Mouse (Mus musculus): Measurements from ENCODE around the gene Abhd8. TPM values are rescaled to one million over a fixed set of nuclear protein-coding genes. Genes with fewer than 3 reads are reported as not detected.

Gene Abhd8
- polyA plus RNA-seq, 1 experiment from 2014 or later = 35.4 TPM

GRCm38 (mm10) chr8:71411535-71412273 is 51.8 kb downstream of the Abhd8 start:
- no peak for ATAC-seq (ENCODE audit: insufficient number of reproducible peaks, low FRiP score)
- H3K9ac ChIP-seq = no peak overlapping the region
- 42% methylated on average over 11 of the region's 11 CpGs for WGBS
- H3K27me3 ChIP-seq (replicated peaks) = no peaks in the 10 kb centered on the region
- no peak overlapping the region for H3K27ac ChIP-seq (ENCODE audit: poor library complexity, severe bottlenecking)
- H3K36me3 ChIP-seq = peaks cover 32% of the 10 kb centered on the region
- H3K9me3 ChIP-seq (replicated peaks) = no peaks in the 10 kb centered on the region
- no peak overlapping the region for H3K4me2 ChIP-seq
- peaks cover 10% of the 10 kb centered on the region for H3K4me1 ChIP-seq (replicated peaks)
- no peak overlapping the region for H3K4me3 ChIP-seq

DNA sequence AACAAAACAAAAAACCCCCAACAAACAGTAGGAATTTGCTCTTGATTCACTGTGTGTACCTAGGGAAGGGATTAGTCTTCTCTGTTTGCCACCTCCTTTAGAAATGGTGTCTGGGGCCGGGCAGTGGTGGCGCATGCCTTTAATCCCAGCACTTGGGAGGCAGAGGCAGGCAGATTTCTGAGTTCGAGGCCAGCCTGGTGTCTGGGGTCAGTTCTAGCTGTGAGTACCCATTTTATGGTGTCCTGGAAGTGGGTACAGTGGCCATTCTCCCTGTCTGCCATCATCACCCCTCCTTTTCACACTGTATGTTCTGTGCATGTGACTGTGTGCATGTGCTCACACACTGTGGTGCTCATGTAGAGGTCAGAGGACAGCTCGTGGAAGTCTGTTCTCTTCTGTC is 55.2 kb downstream of the Abhd8 start:
- Histone ChIP-seq H3K27ac (ENCODE audit: poor library complexity, severe bottlenecking) (no peak overlapping the region), H3K36me3 (peaks cover 33% of the 10 kb centered on the region), H3K4me2 (no peak overlapping the region), H3K4me1 (replicated peaks) (peaks cover 18% of the 10 kb centered on the region), H3K27me3 (replicated peaks) (no peaks in the 10 kb centered on the region), H3K4me3 (no peak overlapping the region), H3K9me3 (replicated peaks) (no peaks in the 10 kb centered on the region), H3K9ac (no peak overlapping the region)
- 92% methylated on average over 4 of the region's 4 CpGs for WGBS
- ATAC-seq (ENCODE audit: insufficient number of reproducible peaks, low FRiP score) = no peak

- Histone ChIP-seq H3K27me3 (replicated peaks) (no peaks in the 10 kb centered on the region), H3K9me3 (replicated peaks) (no peaks in the 10 kb centered on the region), H3K4me3 (no peak overlapping the region), H3K4me1 (replicated peaks) (peaks cover 18% of the 10 kb centered on the region), H3K27ac (ENCODE audit: poor library complexity, severe bottlenecking) (no peak overlapping the region), H3K36me3 (peaks cover 36% of the 10 kb centered on the region), H3K4me2 (0 out of 2 replicates have a peak overlapping the region, but pooled peaks have one; percentile 79), H3K9ac (peak overlapping the region; percentile 7; the same call in 1 of the 2 replicates)
- ATAC-seq (ENCODE audit: insufficient number of reproducible peaks, low FRiP score) = no peak
- 88% methylated on average over 14 of the region's 14 CpGs for WGBS
Observed at GRCm38 (mm10) chr8:71407441-71407840, 56.0 kb downstream of the Abhd8 start.

Other genes with a start within 250 kb of the Abhd8 start
- gene Myo9b, start 190.9 kb downstream of the Abhd8 start, polyA plus RNA-seq (2016; fragmentation: Nextera tagmentation; extraction: Ambion mirVana) = 28.1 and 29.1 TPM in 2 replicates
- 131 and 132 TPM in 2 replicates for gene Haus8, start 190.7 kb downstream of the Abhd8 start, polyA plus RNA-seq (2016; fragmentation: Nextera tagmentation; extraction: Ambion mirVana)
- 68.6 and 69.9 TPM in 2 replicates for gene Use1, start 96.8 kb downstream of the Abhd8 start, polyA plus RNA-seq (2016; fragmentation: Nextera tagmentation; extraction: Ambion mirVana)
- gene Ocel1, start 92.4 kb downstream of the Abhd8 start, polyA plus RNA-seq (2016; fragmentation: Nextera tagmentation; extraction: Ambion mirVana) = 5.5 and 5.7 TPM in 2 replicates
- gene Nr2f6, start 81.7 kb downstream of the Abhd8 start, polyA plus RNA-seq (2016; fragmentation: Nextera tagmentation; extraction: Ambion mirVana) = 63.6 and 64.3 TPM in 2 replicates
- 4.8 and 6.1 TPM in 2 replicates for gene Ushbp1, start 67.9 kb downstream of the Abhd8 start, polyA plus RNA-seq (2016; fragmentation: Nextera tagmentation; extraction: Ambion mirVana)
- 77.6 and 94.2 TPM in 2 replicates for gene Babam1, start 66.8 kb downstream of the Abhd8 start, polyA plus RNA-seq (2016; fragmentation: Nextera tagmentation; extraction: Ambion mirVana)
- 28.8 and 30.2 TPM in 2 replicates for gene Ankle1, start 57.6 kb downstream of the Abhd8 start, polyA plus RNA-seq (2016; fragmentation: Nextera tagmentation; extraction: Ambion mirVana)
- 172 and 175 TPM in 2 replicates for gene Mrpl34, start 1.3 kb upstream of the Abhd8 start, polyA plus RNA-seq (2016; fragmentation: Nextera tagmentation; extraction: Ambion mirVana)
- 85.4 and 89.9 TPM in 2 replicates for gene Dda1, start 5.5 kb upstream of the Abhd8 start, polyA plus RNA-seq (2016; fragmentation: Nextera tagmentation; extraction: Ambion mirVana)
- gene Ano8, start 22.3 kb upstream of the Abhd8 start, polyA plus RNA-seq (2016; fragmentation: Nextera tagmentation; extraction: Ambion mirVana) = 2.7 and 3.8 TPM in 2 replicates
- gene Gtpbp3, start 24.4 kb upstream of the Abhd8 start, polyA plus RNA-seq (2016; fragmentation: Nextera tagmentation; extraction: Ambion mirVana) = 11.6 and 12.8 TPM in 2 replicates
- 184 and 202 TPM in 2 replicates for gene Plvap, start 48.1 kb upstream of the Abhd8 start, polyA plus RNA-seq (2016; fragmentation: Nextera tagmentation; extraction: Ambion mirVana)
- gene Ccdc194, start 62.1 kb upstream of the Abhd8 start, polyA plus RNA-seq (2016; fragmentation: Nextera tagmentation; extraction: Ambion mirVana) = 0.83 and 1.4 TPM in 2 replicates
- 25.6 and 28.8 TPM in 2 replicates for gene Bst2, start 73.8 kb upstream of the Abhd8 start, polyA plus RNA-seq (2016; fragmentation: Nextera tagmentation; extraction: Ambion mirVana)
- gene Mvb12a, start 79.3 kb upstream of the Abhd8 start, polyA plus RNA-seq (2016; fragmentation: Nextera tagmentation; extraction: Ambion mirVana) = 51.8 and 53.4 TPM in 2 replicates
- gene Tmem221, start 95.2 kb upstream of the Abhd8 start, polyA plus RNA-seq (2016; fragmentation: Nextera tagmentation; extraction: Ambion mirVana) = 0.28 and 0.58 TPM in 2 replicates
- not detected in 2 replicates for gene Nxnl1, start 102.9 kb upstream of the Abhd8 start, polyA plus RNA-seq (2016; fragmentation: Nextera tagmentation; extraction: Ambion mirVana)
- 21.2 and 22.6 TPM in 2 replicates for gene Slc27a1, start 105.2 kb upstream of the Abhd8 start, polyA plus RNA-seq (2016; fragmentation: Nextera tagmentation; extraction: Ambion mirVana)
- 178 and 179 TPM in 2 replicates for gene Pgls, start 128.5 kb upstream of the Abhd8 start, polyA plus RNA-seq (2016; fragmentation: Nextera tagmentation; extraction: Ambion mirVana)
- 2.2 and 2.4 TPM in 2 replicates for gene Fam129c, start 134.0 kb upstream of the Abhd8 start, polyA plus RNA-seq (2016; fragmentation: Nextera tagmentation; extraction: Ambion mirVana)
- 60.7 and 61.4 TPM in 2 replicates for gene Colgalt1, start 147.3 kb upstream of the Abhd8 start, polyA plus RNA-seq (2016; fragmentation: Nextera tagmentation; extraction: Ambion mirVana)
- 0.47 and 0.64 TPM in 2 replicates for gene Unc13a, start 208.1 kb upstream of the Abhd8 start, polyA plus RNA-seq (2016; fragmentation: Nextera tagmentation; extraction: Ambion mirVana)
- 10.6 and 11.8 TPM in 2 replicates for gene Jak3, start 212.6 kb upstream of the Abhd8 start, polyA plus RNA-seq (2016; fragmentation: Nextera tagmentation; extraction: Ambion mirVana)
- 2.0 and 2.4 TPM in 2 replicates for gene Insl3, start 225.6 kb upstream of the Abhd8 start, polyA plus RNA-seq (2016; fragmentation: Nextera tagmentation; extraction: Ambion mirVana)
- gene B3gnt3, start 238.1 kb upstream of the Abhd8 start, polyA plus RNA-seq (2016; fragmentation: Nextera tagmentation; extraction: Ambion mirVana) = 3.4 and 3.7 TPM in 2 replicates